Comparison of ENCODE assay signal across 19 mouse cellular contexts in genomic region chr3:103480676-103481075, GRCm38 (mm10).
DNase-seq lines count a peak whose midpoint lies in the region; ATAC-seq lines count a peak whose summit lies in the region.
"Had no signal": no experiment of that assay in that cellular context is flagged by ENCODE, and none has a peak within 500 bp of the region (broad histone marks: within the 10 kb centered on the region; RNA-seq: fewer than 3 reads in every experiment).

No protein-coding gene starts in this region.

- H3K9me3 ChIP-seq in heart, embryonic 11.5 days (replicated peaks; ENCODE audit: control insufficient read depth, low read length), result no peaks in the 10 kb centered on the region
- H3K9me3 ChIP-seq in heart, embryonic 16.5 days (replicated peaks; ENCODE audit: control insufficient read depth, low read length), result no peaks in the 10 kb centered on the region
- H3K9me3 ChIP-seq in lung, embryonic 16.5 days (ENCODE audit: control insufficient read depth, low read length), result no peaks in the 10 kb centered on the region
- H3K9me3 ChIP-seq: intestine, embryonic 15.5 days had no signal

- H3K9ac ChIP-seq in heart, embryonic 11.5 days (ENCODE audit: low read depth, low read length), result no peak overlapping the region
- no peak overlapping the region for H3K9ac ChIP-seq in heart, embryonic 16.5 days (ENCODE audit: low read length)
- no peak overlapping the region for H3K9ac ChIP-seq in lung, embryonic 16.5 days (ENCODE audit: low read length)
- H3K9ac ChIP-seq: intestine, embryonic 15.5 days had no signal

- WGBS in heart, embryonic 11.5 days (ENCODE audit: insufficient replicate concordance), result 73% methylated on average over 7 of the region's 7 CpGs
- 63% methylated on average over 7 of the region's 7 CpGs for WGBS in heart, embryonic 16.5 days
- 48% methylated on average over 7 of the region's 7 CpGs for WGBS in lung, embryonic 16.5 days

- H3K4me1 ChIP-seq in heart, embryonic 11.5 days (ENCODE audit: control insufficient read depth, insufficient read depth, low read length), result no peaks in the 10 kb centered on the region
- peaks cover 4% of the 10 kb centered on the region; the same call in 1 of the 2 replicates for H3K4me1 ChIP-seq in heart, embryonic 16.5 days (ENCODE audit: control insufficient read depth, insufficient read depth, low read length)
- H3K4me1 ChIP-seq in lung, embryonic 16.5 days (replicated peaks; ENCODE audit: control insufficient read depth, insufficient read depth, low read length), result peaks cover 2% of the 10 kb centered on the region
- H3K4me1 ChIP-seq: intestine, embryonic 15.5 days; megakaryocyte, embryonic 14.5 days had no signal

- no peak overlapping the region for H3K4me2 ChIP-seq in heart, embryonic 11.5 days
- no peak overlapping the region for H3K4me2 ChIP-seq in heart, embryonic 16.5 days (ENCODE audit: low read depth, low read length)
- no peak overlapping the region for H3K4me2 ChIP-seq in lung, embryonic 16.5 days (ENCODE audit: low read depth, low read length)
- H3K4me2 ChIP-seq: intestine, embryonic 15.5 days had no signal

- H3K27ac ChIP-seq in heart, embryonic 11.5 days (ENCODE audit: low read depth, low read length), result no peak overlapping the region
- H3K27ac ChIP-seq in heart, embryonic 16.5 days (ENCODE audit: low read length), result no peak overlapping the region; the same call in 1 of the 2 replicates
- H3K27ac ChIP-seq in lung, embryonic 16.5 days (ENCODE audit: low read length), result peak overlapping the region; percentile 81
- H3K27ac ChIP-seq: intestine, embryonic 15.5 days had no signal

- DNase-seq in heart, adult 8-10 months (ENCODE audit: low spot score), result peak; percentile 49
- DNase-seq in kidney, adult 9 months, result no peak
- no peak for DNase-seq in spleen, postnatal 36 days (ENCODE audit: low spot score in 2 of 2)
- DNase-seq: adrenal gland, adult 8-10 months; cerebellum, adult 2 months; cerebellum, postnatal 25 days; kidney, adult 8-10 months; kidney, postnatal 14 days; midbrain, embryonic 14.5 days; right cerebral cortex, postnatal 14 days had no signal

- H3K36me3 ChIP-seq in heart, embryonic 11.5 days (ENCODE audit: control insufficient read depth, insufficient read depth, low read length), result no peaks in the 10 kb centered on the region
- no peaks in the 10 kb centered on the region for H3K36me3 ChIP-seq in heart, embryonic 16.5 days (ENCODE audit: control insufficient read depth, insufficient read depth)
- H3K36me3 ChIP-seq in lung, embryonic 16.5 days (ENCODE audit: control insufficient read depth, insufficient read depth, low read length), result no peaks in the 10 kb centered on the region
- H3K36me3 ChIP-seq: intestine, embryonic 15.5 days had no signal

- no peak overlapping the region for H3K4me3 ChIP-seq in heart, embryonic 11.5 days (ENCODE audit: low read depth, low read length)
- H3K4me3 ChIP-seq in heart, embryonic 16.5 days (ENCODE audit: low read length), result no peak overlapping the region
- H3K4me3 ChIP-seq in lung, embryonic 16.5 days (ENCODE audit: low read length), result no peak overlapping the region
- H3K4me3 ChIP-seq: intestine, embryonic 15.5 days; megakaryocyte, embryonic 14.5 days had no signal

- no peaks in the 10 kb centered on the region for H3K27me3 ChIP-seq in heart, embryonic 11.5 days (ENCODE audit: control insufficient read depth, insufficient read depth, low read length)
- no peaks in the 10 kb centered on the region for H3K27me3 ChIP-seq in heart, embryonic 16.5 days (ENCODE audit: control insufficient read depth, insufficient read depth, low read length)
- no peaks in the 10 kb centered on the region for H3K27me3 ChIP-seq in lung, embryonic 16.5 days (ENCODE audit: control insufficient read depth, insufficient read depth, low read depth, low read length)
- H3K27me3 ChIP-seq: intestine, embryonic 15.5 days had no signal

- ATAC-seq in heart, embryonic 11.5 days (replicated peaks; ENCODE audit: insufficient number of reproducible peaks, low FRiP score, low TSS enrichment), result no peak
- 0 out of 2 replicates have a peak, but pooled peaks have one; percentile 18 for ATAC-seq in heart, embryonic 16.5 days (replicated peaks; ENCODE audit: extremely low read depth, insufficient read depth, low FRiP score)
- 0 out of 2 replicates have a peak, but pooled peaks have one; percentile 11 for ATAC-seq in lung, embryonic 16.5 days (ENCODE audit: low read depth)
- ATAC-seq in cerebellum, adult (ENCODE audit: insufficient number of reproducible peaks, low FRiP score, low TSS enrichment), result no peak
- ATAC-seq: activated CD4-positive, CD25-positive, alpha-beta regulatory T cell, adult 4 months; forebrain, embryonic 14.5 days; hindbrain, embryonic 16.5 days; intestine, embryonic 15.5 days had no signal

Comparison
In these comparisons a context has a peak if more than half of its experiments do, and no peak if none do; other contexts are left out.
1. ATAC-seq: peak in heart, embryonic 16.5 days (single experiment) and lung, embryonic 16.5 days (single experiment); none in heart, embryonic 11.5 days (single experiment) and cerebellum, adult (single experiment).